Comparison of ENCODE assay signal across 7 mouse cellular contexts in genomic region chr9:60119846-60120245, GRCm38 (mm10).
DNase-seq lines count a peak whose midpoint lies in the region; ATAC-seq and TF ChIP-seq lines count a peak whose summit lies in the region.

No protein-coding gene starts in this region.

- peaks cover 5% of the 10 kb centered on the region; the same call in 1 of the 2 replicates for H3K4me1 ChIP-seq in lung, embryonic 14.5 days (ENCODE audit: insufficient read depth)
- no peaks in the 10 kb centered on the region for H3K4me1 ChIP-seq in lung, adult 2 months (ENCODE audit: control insufficient read depth, insufficient read depth, low read length)
- peaks cover 35% of the 10 kb centered on the region for H3K4me1 ChIP-seq in embryonic facial prominence, embryonic 14.5 days (ENCODE audit: control insufficient read depth, insufficient read depth, low read length)
- H3K4me1 ChIP-seq in olfactory bulb, adult 2 months (ENCODE audit: control insufficient read depth, insufficient read depth, low read length): peaks cover 9% of the 10 kb centered on the region

- H3K27me3 ChIP-seq in lung, embryonic 14.5 days (ENCODE audit: insufficient read depth, low read length): no peaks in the 10 kb centered on the region
- H3K27me3 ChIP-seq in embryonic facial prominence, embryonic 14.5 days (replicated peaks; ENCODE audit: control insufficient read depth, insufficient read depth, low read length): 0 out of 2 replicates have a peak, but pooled peaks cover 3% of the 10 kb centered on the region

- 40% methylated on average over 7 of the region's 7 CpGs for WGBS in lung, embryonic 14.5 days
- WGBS in lung, adult 2 months: 70% methylated on average over 7 of the region's 7 CpGs
- WGBS in embryonic facial prominence, embryonic 14.5 days: 15% methylated on average over 7 of the region's 7 CpGs
- WGBS in olfactory bulb, adult 2 months: 18% methylated on average over 7 of the region's 7 CpGs

- TF ChIP-seq CTCF in lung, embryonic 14.5 days (IDR thresholded peaks at IDR 0.05; ENCODE audit: low read depth): no peak
- TF ChIP-seq CTCF in lung, adult 2 months (IDR thresholded peaks at IDR 0.05; ENCODE audit: insufficient read depth, low read length): no peak
- TF ChIP-seq CTCF in olfactory bulb, adult 2 months (IDR thresholded peaks at IDR 0.05; ENCODE audit: insufficient read depth, low read depth, low read length): no peak

- DNase-seq in lung, embryonic 14.5 days: peak; percentile 32
- no peak for DNase-seq in lung, adult 2 months
- peak; percentile 85 for DNase-seq in embryonic facial prominence, embryonic 14.5 days (ENCODE audit: low spot score)
- DNase-seq in heart, adult 8-10 months (ENCODE audit: low spot score): peak; percentile 38
- no peak for DNase-seq in kidney, adult 11 months
- no peak for DNase-seq in cerebellum, adult 11-12 months

- no peak overlapping the region for H3K4me3 ChIP-seq in lung, embryonic 14.5 days (ENCODE audit: low read depth, low read length)
- no peak overlapping the region for H3K4me3 ChIP-seq in lung, adult 2 months (replicated peaks; ENCODE audit: extremely low read depth, low read depth, low read length)
- no peak overlapping the region for H3K4me3 ChIP-seq in embryonic facial prominence, embryonic 14.5 days (ENCODE audit: low read depth, low read length)
- H3K4me3 ChIP-seq in olfactory bulb, adult 2 months (ENCODE audit: insufficient read depth, low read depth, low read length): no peak overlapping the region

- H3K9ac ChIP-seq in lung, embryonic 14.5 days: no peak overlapping the region
- H3K9ac ChIP-seq in embryonic facial prominence, embryonic 14.5 days (ENCODE audit: low read depth, low read length): 0 out of 2 replicates have a peak overlapping the region, but pooled peaks have one; percentile 14

- no peak for ATAC-seq in lung, embryonic 14.5 days (ENCODE audit: insufficient read depth)
- ATAC-seq in embryonic facial prominence, embryonic 14.5 days (ENCODE audit: low read depth): peak; percentile 73; the same call in 1 of the 2 replicates

- no peaks in the 10 kb centered on the region for H3K36me3 ChIP-seq in lung, embryonic 14.5 days (ENCODE audit: insufficient read depth)
- H3K36me3 ChIP-seq in embryonic facial prominence, embryonic 14.5 days (ENCODE audit: control insufficient read depth, insufficient read depth, low read length): no peaks in the 10 kb centered on the region

- no peak overlapping the region; the same call in 1 of the 2 replicates for H3K27ac ChIP-seq in lung, embryonic 14.5 days (ENCODE audit: low read depth)
- H3K27ac ChIP-seq in embryonic facial prominence, embryonic 14.5 days (replicated peaks; ENCODE audit: low read depth, low read length): peak overlapping the region; percentile 81
- peak overlapping the region; percentile 67 for H3K27ac ChIP-seq in olfactory bulb, adult 2 months (ENCODE audit: insufficient read depth, low read depth, low read length)

- no peaks in the 10 kb centered on the region for H3K9me3 ChIP-seq in lung, embryonic 14.5 days (ENCODE audit: low read depth, low read length)
- no peaks in the 10 kb centered on the region for H3K9me3 ChIP-seq in embryonic facial prominence, embryonic 14.5 days (ENCODE audit: control insufficient read depth, low read length)

- H3K4me2 ChIP-seq in lung, embryonic 14.5 days: no peak overlapping the region
- no peak overlapping the region for H3K4me2 ChIP-seq in embryonic facial prominence, embryonic 14.5 days (ENCODE audit: low read depth, low read length)

- no peak for TF ChIP-seq POLR2A in lung, adult 2 months (IDR thresholded peaks at IDR 0.05; ENCODE audit: borderline replicate concordance, extremely low read depth, low read depth, low read length)
- no peak for TF ChIP-seq POLR2A in olfactory bulb, adult 2 months (IDR thresholded peaks at IDR 0.05; ENCODE audit: insufficient read depth, low read depth, low read length)

Comparison
In these comparisons a context has a peak if more than half of its experiments do, and no peak if none do; other contexts are left out.
1. DNase-seq: peak in lung, embryonic 14.5 days (single experiment), embryonic facial prominence, embryonic 14.5 days (single experiment) and heart, adult 8-10 months (single experiment); none in lung, adult 2 months (single experiment), kidney, adult 11 months (single experiment) and cerebellum, adult 11-12 months (single experiment).